8 mouse cellular contexts compared by ENCODE assay signal in genomic region chr6:100512676-100513075, GRCm38 (mm10).
DNase-seq lines count a peak whose midpoint lies in the region; ATAC-seq and TF ChIP-seq lines count a peak whose summit lies in the region.

No protein-coding gene starts in this region.

- no peak overlapping the region for H3K27ac ChIP-seq in spleen, adult 2 months (ENCODE audit: insufficient read depth, low read length)
- no peak overlapping the region for H3K27ac ChIP-seq in forebrain, embryonic 15.5 days (replicated peaks)

- H3K36me3 ChIP-seq in spleen, adult 2 months (ENCODE audit: control insufficient read depth, insufficient read depth, low read length), result no peaks in the 10 kb centered on the region
- H3K36me3 ChIP-seq in forebrain, embryonic 15.5 days, result no peaks in the 10 kb centered on the region

- TF ChIP-seq CTCF in spleen, adult 2 months (IDR thresholded peaks at IDR 0.05; ENCODE audit: extremely low read depth, insufficient read depth, insufficient read length, insufficient replicate concordance), result peak; percentile 47; the same call in 1 of the 2 replicates

- no peak for ATAC-seq in forebrain, embryonic 15.5 days (replicated peaks)

- DNase-seq in gastrocnemius, postnatal 10 days, result peak; percentile 43
- DNase-seq in gastrocnemius, postnatal 36 days, result no peak
- peak; percentile 12 to 13 for DNase-seq in spleen, adult 2 months (ENCODE audit: low read depth in 1 of 2, low spot score in 2 of 2)
- DNase-seq in spleen, adult 12 weeks (ENCODE audit: low spot score), result no peak
- DNase-seq in embryo, embryonic 11 days, result peak; percentile 43
- DNase-seq in thymus, postnatal 25 days, result peak; percentile 49
- no peak for DNase-seq in neural tube, embryonic 10.5 days (ENCODE audit: extremely low spot score, low spot score)

- WGBS in spleen, adult 2 months, result 59% methylated on average over 4 of the region's 4 CpGs
- WGBS in forebrain, embryonic 15.5 days, result 53% methylated on average over 4 of the region's 4 CpGs

- no peak overlapping the region for H3K4me3 ChIP-seq in spleen, adult 2 months (ENCODE audit: extremely low read depth, insufficient read depth, insufficient read length)
- H3K4me3 ChIP-seq in forebrain, embryonic 15.5 days, result no peak overlapping the region

- intact Hi-C loops in gastrocnemius, postnatal 36 days (cut with DNase I), result loop anchor here (10.0 kb wide), 1 partner anchor 708 kb away; no protein-coding TSS in a partner anchor

- no peaks in the 10 kb centered on the region for H3K4me1 ChIP-seq in spleen, adult 2 months (ENCODE audit: control insufficient read depth, insufficient read depth, insufficient read length)
- peaks cover 3% of the 10 kb centered on the region for H3K4me1 ChIP-seq in forebrain, embryonic 15.5 days

- H3K9ac ChIP-seq in forebrain, embryonic 15.5 days (replicated peaks), result no peak overlapping the region

- no peak overlapping the region for H3K4me2 ChIP-seq in forebrain, embryonic 15.5 days (replicated peaks)

- TF ChIP-seq POLR2A in spleen, adult 2 months (IDR thresholded peaks at IDR 0.05; ENCODE audit: low read depth, low read length), result no peak

- no peaks in the 10 kb centered on the region for H3K27me3 ChIP-seq in spleen, adult 2 months (ENCODE audit: control insufficient read depth, insufficient read depth, low read length)
- H3K27me3 ChIP-seq in forebrain, embryonic 15.5 days, result no peaks in the 10 kb centered on the region

- H3K9me3 ChIP-seq in forebrain, embryonic 15.5 days, result no peaks in the 10 kb centered on the region

Comparison
In these comparisons a context has a peak if more than half of its experiments do, and no peak if none do; other contexts are left out.
1. DNase-seq: peak in gastrocnemius, postnatal 10 days (single experiment), spleen, adult 2 months (2 of 2), embryo, embryonic 11 days (single experiment) and thymus, postnatal 25 days (single experiment); none in gastrocnemius, postnatal 36 days (0 of 2), spleen, adult 12 weeks (single experiment) and neural tube, embryonic 10.5 days (single experiment).